Mouse (Mus musculus) testis, adult 2 months (tissue): ENCODE results near the gene Robo3. TPM values are rescaled to one million over a fixed set of nuclear protein-coding genes. Genes with fewer than 3 reads are reported as not detected.

Experiments used
- H3K27ac ChIP-seq: fragments of 200-500 bp; 2 replicates; pipeline ENCODE4 v1.5.1; 2012; ENCODE audit warnings: low read depth, low read length; ENCODE audit not compliant: control insufficient read depth, insufficient read depth
- H3K27me3 ChIP-seq: fragments of 200-500 bp; 2 replicates; pipeline ENCODE4 v1.6.1; 2012; ENCODE audit warnings: mild to moderate bottlenecking, low read length, moderate library complexity; ENCODE audit not compliant: control insufficient read depth, insufficient read depth
- H3K36me3 ChIP-seq: fragments of 200-500 bp; 2 replicates; pipeline ENCODE4 v1.6.1; 2012; ENCODE audit warnings: mild to moderate bottlenecking, low read length; ENCODE audit not compliant: control insufficient read depth, insufficient read depth
- H3K4me1 ChIP-seq: fragments of 200-500 bp; 2 replicates; pipeline ENCODE4 v1.6.1; 2012; ENCODE audit warnings: low read length; ENCODE audit not compliant: control insufficient read depth, insufficient read depth
- H3K4me3 ChIP-seq: fragments of 200-500 bp; 2 replicates; pipeline ENCODE4 v1.5.1; 2012; ENCODE audit warnings: low read depth, mild to moderate bottlenecking, low read length, moderate library complexity, mixed read lengths; ENCODE audit not compliant: control insufficient read depth
- CTCF ChIP-seq: fragments of 200-500 bp; IDR thresholded peaks from 2 replicates; pipeline ENCODE4 v1.5.1; 2012; ENCODE audit warnings: low read depth, mild to moderate bottlenecking, inconsistent platforms, low read length, moderate library complexity; ENCODE audit not compliant: control insufficient read depth, insufficient read depth, insufficient replicate concordance
- POLR2A ChIP-seq: fragments of 200-500 bp; IDR thresholded peaks from 2 replicates; pipeline ENCODE4 v1.6.1; 2012; ENCODE audit warnings: low read depth, mild to moderate bottlenecking, inconsistent platforms, low read length, moderate library complexity; ENCODE audit not compliant: control insufficient read depth
- polyA plus RNA-seq: library from polyadenylated mRNA; depleted of rRNA; stranded (reverse); fragments of >200 nt; gene quantifications from 2 replicates; pipeline ENCODE4 v1.2.3, GENCODE M21; 2012

Gene Robo3
- polyA plus RNA-seq, 1 experiment, result 1.0 TPM

- H3K4me3 ChIP-seq, result no peak overlapping the region
- H3K27ac ChIP-seq, result no peak overlapping the region
- H3K27me3 ChIP-seq, result no peaks in the 10 kb centered on the region; the same call in 1 of the 2 replicates
- no peaks in the 10 kb centered on the region; the same call in 1 of the 2 replicates for H3K4me1 ChIP-seq
- no peak for TF ChIP-seq POLR2A
- TF ChIP-seq CTCF, result no peak
- H3K36me3 ChIP-seq, result no peaks in the 10 kb centered on the region
These were observed 5.0 kb upstream of the Robo3 start for GRCm38 (mm10) chr9:37437772-37438735.

GRCm38 (mm10) chr9:37435616-37436015, 2.6 kb upstream of the Robo3 start:
- peaks cover 2% of the 10 kb centered on the region; the same call in 1 of the 2 replicates for H3K4me1 ChIP-seq
- TF ChIP-seq POLR2A, result no peak
- TF ChIP-seq CTCF, result no peak
- no peak overlapping the region for H3K4me3 ChIP-seq
- H3K27ac ChIP-seq, result no peak overlapping the region
- H3K27me3 ChIP-seq, result no peaks in the 10 kb centered on the region; the same call in 1 of the 2 replicates
- no peaks in the 10 kb centered on the region for H3K36me3 ChIP-seq

GRCm38 (mm10) chr9:37434932-37435331, 1.9 kb upstream of the Robo3 start:
- H3K4me3 ChIP-seq, result no peak overlapping the region

GRCm38 (mm10) chr9:37433823-37434560, 946 bp upstream of the Robo3 start:
- Histone ChIP-seq H3K4me1 (peaks cover 11% of the 10 kb centered on the region), H3K36me3 (no peaks in the 10 kb centered on the region), H3K27ac (no peak overlapping the region), H3K27me3 (no peaks in the 10 kb centered on the region; the same call in 1 of the 2 replicates), H3K4me3 (no peak overlapping the region)
- TF ChIP-seq POLR2A, result no peak

More at GRCm38 (mm10) chr9:37434932-37435331, 1.9 kb upstream of the Robo3 start:
- Histone ChIP-seq H3K27ac (no peak overlapping the region), H3K4me1 (peaks cover 5% of the 10 kb centered on the region; the same call in 1 of the 2 replicates), H3K27me3 (no peaks in the 10 kb centered on the region; the same call in 1 of the 2 replicates), H3K36me3 (no peaks in the 10 kb centered on the region)
- no peak for TF ChIP-seq CTCF
- no peak for TF ChIP-seq POLR2A

- peaks cover 13% of the 10 kb centered on the region for H3K4me1 ChIP-seq
- no peak overlapping the region for H3K27ac ChIP-seq
- no peak for TF ChIP-seq POLR2A
- 0 out of 2 replicates have a peak, but pooled peaks have one; percentile 17 for TF ChIP-seq CTCF
- H3K4me3 ChIP-seq, result no peak overlapping the region
- no peaks in the 10 kb centered on the region for H3K36me3 ChIP-seq
- no peaks in the 10 kb centered on the region; the same call in 1 of the 2 replicates for H3K27me3 ChIP-seq
These were observed 900 bp downstream of the Robo3 start for GRCm38 (mm10) chr9:37432026-37432666.

- TF ChIP-seq POLR2A (no peak), CTCF (peak; percentile 66; the same call in 1 of the 2 replicates)
- Histone ChIP-seq H3K4me1 (peaks cover 13% of the 10 kb centered on the region), H3K4me3 (no peak overlapping the region), H3K36me3 (no peaks in the 10 kb centered on the region), H3K27me3 (no peaks in the 10 kb centered on the region; the same call in 1 of the 2 replicates), H3K27ac (no peak overlapping the region)
These were observed 2.5 kb downstream of the Robo3 start for GRCm38 (mm10) chr9:37430582-37430981.

- Histone ChIP-seq H3K27me3 (no peaks in the 10 kb centered on the region; the same call in 1 of the 2 replicates), H3K4me1 (peaks cover 13% of the 10 kb centered on the region), H3K27ac (no peak overlapping the region), H3K4me3 (peak overlapping the region; percentile 47), H3K36me3 (no peaks in the 10 kb centered on the region)
- TF ChIP-seq CTCF, result no peak
- no peak for TF ChIP-seq POLR2A
These were observed 3.7 kb downstream of the Robo3 start for GRCm38 (mm10) chr9:37429326-37429725.
